Mouse (Mus musculus) heart, embryonic 10.5 days (tissue): ENCODE results near the gene Pyy. TPM values are rescaled to one million over a fixed set of nuclear protein-coding genes. Genes with fewer than 3 reads are reported as not detected.

Experiments used
- DNase-seq: peaks from one replicate; pipeline ENCODE4 v3.0.0-alpha.2; 2017; ENCODE audit warnings: low spot score
- H3K27ac ChIP-seq: fragments of 300-500 bp; sonication (generic); 2 replicates; pipeline ENCODE4 v1.5.1; 2016; ENCODE audit warnings: mild to moderate bottlenecking
- H3K27me3 ChIP-seq: fragments of 300-500 bp; sonication (generic); 2 replicates; pipeline ENCODE4 v1.6.1; 2016; ENCODE audit warnings: mild to moderate bottlenecking; ENCODE audit not compliant: poor library complexity, insufficient read depth, severe bottlenecking
- H3K36me3 ChIP-seq: fragments of 300-500 bp; sonication (generic); 2 replicates; pipeline ENCODE4 v1.6.1; 2016; ENCODE audit warnings: mild to moderate bottlenecking, moderate library complexity
- H3K4me1 ChIP-seq: fragments of 300-500 bp; sonication (generic); 2 replicates; pipeline ENCODE4 v1.6.1; 2016; ENCODE audit warnings: mild to moderate bottlenecking
- H3K4me3 ChIP-seq: fragments of 300-500 bp; sonication (generic); 2 replicates; pipeline ENCODE4 v1.5.1; 2016; ENCODE audit warnings: mild to moderate bottlenecking, moderate library complexity
- H3K9me3 ChIP-seq: fragments of 300-500 bp; sonication (generic); 2 replicates; pipeline ENCODE4 v1.6.1; 2016; ENCODE audit warnings: mild to moderate bottlenecking, moderate library complexity
- WGBS: fragments of 180-500 bp; shearing (Covaris S2); methylation state at CpG from one replicate; pipeline ENCODE4 v1.1.7; 2016; 5-methylcytosine and 5-hydroxymethylcytosine counted together
- polyA plus RNA-seq: library from polyadenylated mRNA; unstranded; fragments of >200 nt; fragmentation: Nextera tagmentation; extraction: Ambion mirVana; gene quantifications from 2 replicates; pipeline ENCODE4 v1.2.1, GENCODE M21; 2016

Pyy gene
- polyA plus RNA-seq, 1 experiment from 2014 or later = 3.0 TPM

GRCm38 (mm10) chr11:102087081-102087751 is 20.4 kb downstream of the Pyy start:
- under 1% methylated on average over 39 of the region's 39 CpGs for WGBS
- H3K4me1 ChIP-seq = peaks cover 49% of the 10 kb centered on the region

GRCm38 (mm10) chr11:102086331-102086730 is 21.3 kb downstream of the Pyy start:
- 14% methylated on average over 3 of the region's 3 CpGs for WGBS
- Histone ChIP-seq H3K27me3 (peaks cover 4% of the 10 kb centered on the region; the same call in 1 of the 2 replicates), H3K4me3 (peak overlapping the region; percentile 69), H3K27ac (peak overlapping the region; percentile 86), H3K36me3 (peaks cover 14% of the 10 kb centered on the region), H3K9me3 (no peaks in the 10 kb centered on the region), H3K4me1 (peaks cover 58% of the 10 kb centered on the region)
- no peak for DNase-seq

More at GRCm38 (mm10) chr11:102087081-102087751, 20.4 kb downstream of the Pyy start:
- peak overlapping the region; percentile 69 for H3K4me3 ChIP-seq
- DNase-seq = peak; percentile 95
- no peaks in the 10 kb centered on the region for H3K27me3 ChIP-seq
- peak overlapping the region; percentile 86 for H3K27ac ChIP-seq
- peaks cover 14% of the 10 kb centered on the region for H3K36me3 ChIP-seq
- H3K9me3 ChIP-seq = no peaks in the 10 kb centered on the region

GRCm38 (mm10) chr11:102084159-102084558 is 23.5 kb downstream of the Pyy start:
- no peak for DNase-seq
- 47% methylated on average over 7 of the region's 7 CpGs for WGBS
- Histone ChIP-seq H3K4me1 (peaks cover 53% of the 10 kb centered on the region), H3K4me3 (no peak overlapping the region), H3K27me3 (peaks cover 16% of the 10 kb centered on the region), H3K36me3 (peaks cover 26% of the 10 kb centered on the region), H3K27ac (no peak overlapping the region), H3K9me3 (no peaks in the 10 kb centered on the region)

- Histone ChIP-seq H3K4me1 (peaks cover 48% of the 10 kb centered on the region), H3K27ac (no peak overlapping the region), H3K4me3 (no peak overlapping the region), H3K27me3 (peaks cover 16% of the 10 kb centered on the region), H3K9me3 (no peaks in the 10 kb centered on the region), H3K36me3 (peaks cover 31% of the 10 kb centered on the region)
- no peak for DNase-seq
- 68% methylated on average over 4 of the region's 4 CpGs for WGBS
These were observed 24.4 kb downstream of the Pyy start for GRCm38 (mm10) chr11:102083193-102083592.

GRCm38 (mm10) chr11:102082322-102082721 is 25.3 kb downstream of the Pyy start:
- H3K9me3 ChIP-seq = no peaks in the 10 kb centered on the region
- H3K4me1 ChIP-seq = peaks cover 43% of the 10 kb centered on the region
- peak overlapping the region; percentile 59 for H3K27ac ChIP-seq
- peak; percentile 94 for DNase-seq
- peaks cover 34% of the 10 kb centered on the region for H3K36me3 ChIP-seq
- WGBS = 0% methylated on average over 18 of the region's 18 CpGs
- peaks cover 16% of the 10 kb centered on the region for H3K27me3 ChIP-seq
- H3K4me3 ChIP-seq = peak overlapping the region; percentile 56

- 0 out of 2 replicates have a peak, but pooled peaks cover 3% of the 10 kb centered on the region for H3K27me3 ChIP-seq
- peaks cover 36% of the 10 kb centered on the region for H3K36me3 ChIP-seq
- 85% methylated on average over 14 of the region's 14 CpGs for WGBS
- no peak for DNase-seq
- no peak overlapping the region for H3K4me3 ChIP-seq
- H3K9me3 ChIP-seq = no peaks in the 10 kb centered on the region
- peaks cover 10% of the 10 kb centered on the region for H3K4me1 ChIP-seq
- H3K27ac ChIP-seq = no peak overlapping the region
These were observed 33.9 kb downstream of the Pyy start for GRCm38 (mm10) chr11:102073722-102074121.

GRCm38 (mm10) chr11:102072729-102073128 is 34.9 kb downstream of the Pyy start:
- H3K9me3 ChIP-seq = no peaks in the 10 kb centered on the region
- 79% methylated on average over 5 of the region's 5 CpGs for WGBS
- no peak overlapping the region for H3K27ac ChIP-seq

GRCm38 (mm10) chr11:102070426-102070825 is 37.2 kb downstream of the Pyy start:
- H3K27ac ChIP-seq = no peak overlapping the region
- no peak for DNase-seq
- WGBS = 3% methylated on average over 13 of the region's 13 CpGs

More at GRCm38 (mm10) chr11:102072729-102073128, 34.9 kb downstream of the Pyy start:
- Histone ChIP-seq H3K36me3 (peaks cover 29% of the 10 kb centered on the region; the same call in 1 of the 2 replicates), H3K4me1 (peaks cover 10% of the 10 kb centered on the region), H3K4me3 (no peak overlapping the region), H3K27me3 (0 out of 2 replicates have a peak, but pooled peaks cover 3% of the 10 kb centered on the region)
- no peak for DNase-seq

GRCm38 (mm10) chr11:102069633-102070032 is 38.0 kb downstream of the Pyy start:
- WGBS = 51% methylated on average over 11 of the region's 11 CpGs
- DNase-seq = no peak
- Histone ChIP-seq H3K4me1 (peaks cover 18% of the 10 kb centered on the region), H3K27me3 (0 out of 2 replicates have a peak, but pooled peaks cover 3% of the 10 kb centered on the region), H3K27ac (no peak overlapping the region), H3K4me3 (no peak overlapping the region), H3K36me3 (0 out of 2 replicates have a peak, but pooled peaks cover 8% of the 10 kb centered on the region), H3K9me3 (no peaks in the 10 kb centered on the region)

More at GRCm38 (mm10) chr11:102070426-102070825, 37.2 kb downstream of the Pyy start:
- Histone ChIP-seq H3K4me3 (peak overlapping the region; percentile 43), H3K4me1 (peaks cover 18% of the 10 kb centered on the region), H3K9me3 (no peaks in the 10 kb centered on the region), H3K27me3 (0 out of 2 replicates have a peak, but pooled peaks cover 3% of the 10 kb centered on the region), H3K36me3 (0 out of 2 replicates have a peak, but pooled peaks cover 13% of the 10 kb centered on the region)

- Histone ChIP-seq H3K4me3 (no peak overlapping the region), H3K9me3 (no peaks in the 10 kb centered on the region), H3K4me1 (peaks cover 18% of the 10 kb centered on the region), H3K36me3 (peaks cover 9% of the 10 kb centered on the region), H3K27me3 (0 out of 2 replicates have a peak, but pooled peaks cover 3% of the 10 kb centered on the region), H3K27ac (no peak overlapping the region)
- WGBS = 32% methylated on average over 2 of the region's 2 CpGs
- DNase-seq = no peak
These were observed 38.7 kb downstream of the Pyy start for GRCm38 (mm10) chr11:102068969-102069368.

GRCm38 (mm10) chr11:102063076-102063475 is 44.6 kb downstream of the Pyy start:
- H3K27ac ChIP-seq = no peak overlapping the region
- H3K27me3 ChIP-seq = peaks cover 42% of the 10 kb centered on the region
- no peak overlapping the region for H3K4me3 ChIP-seq
- DNase-seq = no peak
- H3K36me3 ChIP-seq = peaks cover 45% of the 10 kb centered on the region
- H3K9me3 ChIP-seq = no peaks in the 10 kb centered on the region
- WGBS = 76% methylated on average over 13 of the region's 13 CpGs
- peaks cover 27% of the 10 kb centered on the region for H3K4me1 ChIP-seq

- Histone ChIP-seq H3K9me3 (no peaks in the 10 kb centered on the region), H3K27ac (no peak overlapping the region), H3K4me3 (peak overlapping the region; percentile 63), H3K36me3 (peaks cover 45% of the 10 kb centered on the region), H3K4me1 (peaks cover 20% of the 10 kb centered on the region), H3K27me3 (peaks cover 42% of the 10 kb centered on the region)
- 32% methylated on average over 16 of the region's 16 CpGs for WGBS
- no peak for DNase-seq
These were observed 45.6 kb downstream of the Pyy start for GRCm38 (mm10) chr11:102061941-102062473.
